Mouse (Mus musculus) stomach, postnatal 0 days (tissue): ENCODE results near the gene Ncmap.

Experiments
- CTCF ChIP-seq: IDR thresholded peaks from 2 replicates; pipeline ENCODE4 v1.5.1; 2016; ENCODE audit warnings: antibody characterized with exemption, low read depth, mild to moderate bottlenecking, moderate library complexity
- EP300 ChIP-seq: optimal IDR thresholded peaks from 2 replicates; pipeline ENCODE3; 2016; ENCODE audit warnings: antibody characterized with exemption

DNA sequence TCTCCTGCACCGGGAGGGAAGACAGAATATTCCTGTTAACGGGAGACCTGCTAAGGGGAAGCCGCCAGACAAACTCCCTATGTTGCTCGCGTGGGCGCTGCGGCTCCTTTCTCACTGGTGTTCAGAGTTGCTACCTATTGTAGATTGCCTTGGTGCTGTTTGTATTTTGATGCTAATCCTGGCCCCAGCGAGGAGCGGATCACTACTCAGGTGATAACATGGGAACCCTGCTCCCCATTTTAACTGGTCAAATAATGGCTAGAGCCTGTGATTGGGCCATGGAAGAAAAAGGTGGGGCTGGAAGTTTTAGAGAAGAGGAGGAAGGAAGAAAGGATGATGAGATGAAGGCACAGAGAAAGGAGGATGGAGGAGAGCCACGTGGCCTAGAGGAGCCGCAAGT, 22.4 kb upstream of the Ncmap start:
- TF ChIP-seq CTCF (no peak), EP300 (no peak)
